Mouse (Mus musculus) heart, embryonic 13.5 days (tissue): ENCODE measurements around the gene Nap1l1. TPM values are rescaled to one million over a fixed set of nuclear protein-coding genes. Genes with fewer than 3 reads are reported as not detected.
"Not testable (repeated sequence)": the region's sequence is repeated elsewhere in the genome, so short reads cannot be mapped to it uniquely, and the experiment has no call there.

ENCODE experiments used
- ATAC-seq: fragments of 200-750 bp; cut with Nextera tagmentation; 2 replicates; pipeline ENCODE4 v1.8.0; 2017; ENCODE audit warnings: moderate TSS enrichment; ENCODE audit not compliant: insufficient number of reproducible peaks, low FRiP score, low TSS enrichment; ENCODE audit errors: extremely low read depth
- H3K27ac ChIP-seq: fragments of 300-500 bp; sonication (generic); replicated peaks from 2 replicates; pipeline ENCODE4 v1.5.1; 2015; ENCODE audit warnings: moderate library complexity, mild to moderate bottlenecking, inconsistent platforms
- H3K27me3 ChIP-seq: fragments of 300-500 bp; sonication (generic); replicated peaks from 2 replicates; pipeline ENCODE4 v1.6.1; 2015; ENCODE audit warnings: mild to moderate bottlenecking, inconsistent platforms
- H3K36me3 ChIP-seq: fragments of 300-500 bp; sonication (generic); 2 replicates; pipeline ENCODE4 v1.6.1; 2015; ENCODE audit warnings: mild to moderate bottlenecking, inconsistent platforms
- H3K4me1 ChIP-seq: fragments of 300-500 bp; sonication (generic); 2 replicates; pipeline ENCODE4 v1.6.1; 2015; ENCODE audit warnings: inconsistent platforms
- H3K4me2 ChIP-seq: fragments of 300-500 bp; sonication (generic); 2 replicates; pipeline ENCODE4 v1.6.1; 2015; ENCODE audit warnings: inconsistent platforms, mild to moderate bottlenecking, moderate library complexity
- H3K4me3 ChIP-seq: fragments of 300-500 bp; sonication (generic); 2 replicates; pipeline ENCODE4 v1.5.1; 2015; ENCODE audit warnings: moderate library complexity, mild to moderate bottlenecking, inconsistent platforms
- H3K9ac ChIP-seq: fragments of 300-500 bp; sonication (generic); 2 replicates; pipeline ENCODE4 v1.6.1; 2015; ENCODE audit warnings: inconsistent platforms, mild to moderate bottlenecking, moderate library complexity
- H3K9me3 ChIP-seq: fragments of 300-500 bp; sonication (generic); 2 replicates; pipeline ENCODE4 v1.6.1; 2016; ENCODE audit warnings: inconsistent platforms
- WGBS: fragments of 180-500 bp; shearing (Covaris S2); methylation state at CpG from one replicate; pipeline ENCODE4 v1.1.7; 2015; ENCODE audit warnings: mixed read lengths; 5-methylcytosine and 5-hydroxymethylcytosine counted together
- polyA plus RNA-seq: library from polyadenylated mRNA; unstranded; fragments of >200 nt; fragmentation: Nextera tagmentation; extraction: Ambion mirVana; gene quantifications from 2 replicates; pipeline ENCODE4 v1.2.1, GENCODE M21; 2015

Nap1l1 gene
- polyA plus RNA-seq, result 135 and 143 TPM in 2 replicates

DNA sequence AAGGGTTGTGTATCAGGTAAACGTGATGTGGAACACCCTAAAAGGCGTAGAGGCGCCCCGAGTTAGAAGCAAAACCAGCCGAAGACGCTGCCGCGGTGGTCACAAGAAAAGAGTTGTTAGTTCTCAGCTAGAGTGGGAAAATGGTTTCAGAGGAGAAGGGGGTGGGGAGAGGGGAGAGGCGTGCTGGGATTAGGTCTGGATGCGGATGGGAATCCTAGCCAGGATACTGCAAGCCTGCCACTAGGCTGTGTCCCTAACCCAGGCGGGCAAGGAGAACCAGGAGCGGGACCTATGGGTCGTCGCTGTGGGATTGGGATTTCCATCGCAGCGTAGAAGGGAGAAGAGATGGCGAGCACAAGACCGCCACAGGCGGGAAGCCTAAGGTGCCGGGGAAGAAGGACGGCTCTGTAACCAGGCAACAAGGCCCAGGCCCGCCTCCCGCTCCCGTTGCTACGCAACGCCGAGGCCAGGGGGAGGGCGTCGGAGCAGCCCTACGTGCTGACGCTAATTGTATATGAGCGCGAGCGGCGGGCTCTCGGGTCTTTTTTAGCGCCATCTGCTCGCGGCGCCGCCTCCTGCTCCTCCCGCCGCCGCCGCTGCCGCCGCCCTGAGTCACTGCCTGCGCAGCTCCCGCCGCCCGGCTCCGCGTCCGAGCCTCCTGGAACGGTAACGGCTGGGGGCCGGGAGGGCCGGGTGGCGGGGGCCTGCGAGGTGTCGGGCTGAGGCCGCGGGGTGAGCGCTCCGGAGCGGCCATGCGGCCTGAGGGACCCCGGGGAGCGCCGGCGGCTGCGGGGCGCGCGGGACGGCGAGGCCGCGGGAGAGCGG lies at the start of gene Nap1l1:
Gene Nap1l1, plus strand, starts transcription at position 538 of the 825 bp plus-strand sequence.
- Histone ChIP-seq H3K4me1 (peaks cover 39% of the 10 kb centered on the region), H3K36me3 (peaks cover 6% of the 10 kb centered on the region), H3K27ac (peak within 1 kb of the TSS; percentile 93), H3K9ac (peak within 1 kb of the TSS; percentile 99), H3K4me2 (peak within 1 kb of the TSS; percentile 88), H3K4me3 (peak within 1 kb of the TSS; percentile 98), H3K27me3 (no peaks in the 10 kb centered on the region), H3K9me3 (no peaks in the 10 kb centered on the region)
- 1% methylated on average over 57 of the region's 80 CpGs for WGBS
- ATAC-seq, result peak; percentile 97

DNA sequence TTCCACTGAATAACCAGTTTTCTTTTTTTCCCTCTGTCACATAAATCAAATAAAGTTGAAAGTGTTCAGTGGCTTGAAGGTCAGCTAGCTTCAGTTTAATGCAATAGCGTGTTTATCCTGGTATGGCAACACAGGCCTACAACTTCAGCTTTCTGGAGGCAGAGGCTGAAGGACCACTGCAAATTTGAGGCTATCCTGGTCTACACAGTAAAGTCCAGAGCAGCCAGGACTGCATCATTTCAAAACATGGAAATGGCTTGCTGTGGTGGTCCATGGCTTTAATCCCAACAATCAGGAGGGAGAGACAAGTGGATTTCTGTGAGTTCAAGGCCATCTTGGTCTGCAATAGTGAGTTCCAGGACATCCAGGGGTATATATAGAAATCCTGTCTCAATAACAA lies 46.5 kb upstream of the Nap1l1 start:
- Histone ChIP-seq H3K9me3 (no peaks in the 10 kb centered on the region), H3K9ac (no peak overlapping the region), H3K4me2 (no peak overlapping the region), H3K27me3 (no peaks in the 10 kb centered on the region), H3K4me1 (peaks cover 12% of the 10 kb centered on the region), H3K36me3 (no peaks in the 10 kb centered on the region), H3K4me3 (no peak overlapping the region), H3K27ac (no peak overlapping the region)
- no peak for ATAC-seq
- WGBS, result 94% methylated on average over 1 of the region's 1 CpGs

DNA sequence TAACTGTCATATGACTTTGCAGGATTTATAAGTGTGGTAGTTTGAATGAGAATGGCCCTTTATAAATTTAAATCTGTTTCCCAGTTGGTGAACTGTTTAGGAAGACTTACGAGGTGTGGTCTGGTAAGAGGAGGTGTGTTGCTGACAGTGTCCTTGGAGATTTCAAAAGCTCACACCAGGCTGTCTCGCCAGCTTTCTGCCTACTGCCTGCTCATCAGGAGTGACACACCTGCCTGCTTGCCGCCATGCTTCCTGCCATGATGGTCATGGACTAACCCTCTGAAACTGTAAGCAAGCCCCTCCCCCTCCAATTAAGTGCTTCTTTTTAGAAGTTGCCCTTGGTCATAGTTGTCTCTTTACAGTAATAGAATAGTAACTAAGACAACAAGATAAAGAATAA lies 39.5 kb upstream of the Nap1l1 start:
- Histone ChIP-seq H3K36me3 (no peaks in the 10 kb centered on the region), H3K9ac (no peak overlapping the region), H3K4me3 (no peak overlapping the region), H3K4me1 (no peaks in the 10 kb centered on the region), H3K27ac (no peak overlapping the region), H3K9me3 (no peaks in the 10 kb centered on the region; the same call in 1 of the 2 replicates), H3K27me3 (no peaks in the 10 kb centered on the region), H3K4me2 (no peak overlapping the region)
- no peak for ATAC-seq
- 73% methylated on average over 3 of the region's 3 CpGs for WGBS

DNA sequence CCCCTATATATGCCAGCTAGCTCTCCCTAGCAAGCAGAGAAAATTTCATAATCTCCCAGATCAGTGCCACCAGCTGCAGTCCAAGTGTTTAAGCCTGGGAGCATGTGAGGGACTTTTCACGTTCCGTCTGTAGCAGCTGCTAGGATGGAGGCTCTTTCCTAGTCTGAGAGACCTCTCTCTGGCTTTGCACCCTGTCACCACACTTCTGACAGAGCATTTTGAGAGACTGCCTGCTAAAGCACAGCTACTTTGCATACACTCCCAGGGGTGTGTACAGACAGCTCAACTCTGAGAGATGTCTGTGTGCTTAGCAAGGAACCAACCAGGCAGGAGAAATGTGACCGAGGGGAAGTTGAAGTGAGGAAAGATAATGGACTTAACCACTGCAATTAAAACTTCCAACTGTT lies 32.0 kb upstream of the Nap1l1 start:
- no peaks in the 10 kb centered on the region for H3K36me3 ChIP-seq
- no peaks in the 10 kb centered on the region for H3K27me3 ChIP-seq
- 0 out of 2 replicates have a peak overlapping the region, but pooled peaks have one; percentile 13 for H3K27ac ChIP-seq
- no peak overlapping the region for H3K4me3 ChIP-seq
- no peak overlapping the region for H3K9ac ChIP-seq
- ATAC-seq, result no peak
- peaks cover 20% of the 10 kb centered on the region for H3K4me1 ChIP-seq
- H3K9me3 ChIP-seq, result no peaks in the 10 kb centered on the region
- H3K4me2 ChIP-seq, result 0 out of 2 replicates have a peak overlapping the region, but pooled peaks have one; percentile 10
- 32% methylated on average over 3 of the region's 3 CpGs for WGBS

DNA sequence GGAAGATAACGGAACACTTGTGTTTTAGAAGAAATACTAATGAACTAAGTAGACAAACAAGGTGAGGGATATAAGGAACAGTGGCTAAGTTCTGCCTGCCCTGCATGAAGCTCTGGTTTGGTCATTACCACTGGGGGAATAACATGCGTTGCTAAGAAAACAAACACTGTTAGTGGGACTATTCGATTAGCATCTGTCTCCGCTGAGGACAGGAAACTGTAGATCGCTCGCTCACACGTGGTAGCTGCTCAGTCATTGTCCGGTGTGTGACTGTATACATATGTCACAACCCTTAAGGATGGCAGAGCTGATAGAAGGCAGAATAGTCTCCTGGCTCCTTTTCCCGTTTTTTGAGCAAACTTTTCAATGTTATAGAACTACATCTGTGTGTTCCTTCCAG lies 28.8 kb upstream of the Nap1l1 start:
- no peak for ATAC-seq
- no peak overlapping the region for H3K27ac ChIP-seq
- no peaks in the 10 kb centered on the region for H3K36me3 ChIP-seq
- 54% methylated on average over 9 of the region's 9 CpGs for WGBS
- H3K9ac ChIP-seq, result no peak overlapping the region
- H3K4me3 ChIP-seq, result no peak overlapping the region
- no peaks in the 10 kb centered on the region for H3K27me3 ChIP-seq
- H3K4me2 ChIP-seq, result no peak overlapping the region
- H3K4me1 ChIP-seq, result peaks cover 25% of the 10 kb centered on the region
- no peaks in the 10 kb centered on the region for H3K9me3 ChIP-seq

DNA sequence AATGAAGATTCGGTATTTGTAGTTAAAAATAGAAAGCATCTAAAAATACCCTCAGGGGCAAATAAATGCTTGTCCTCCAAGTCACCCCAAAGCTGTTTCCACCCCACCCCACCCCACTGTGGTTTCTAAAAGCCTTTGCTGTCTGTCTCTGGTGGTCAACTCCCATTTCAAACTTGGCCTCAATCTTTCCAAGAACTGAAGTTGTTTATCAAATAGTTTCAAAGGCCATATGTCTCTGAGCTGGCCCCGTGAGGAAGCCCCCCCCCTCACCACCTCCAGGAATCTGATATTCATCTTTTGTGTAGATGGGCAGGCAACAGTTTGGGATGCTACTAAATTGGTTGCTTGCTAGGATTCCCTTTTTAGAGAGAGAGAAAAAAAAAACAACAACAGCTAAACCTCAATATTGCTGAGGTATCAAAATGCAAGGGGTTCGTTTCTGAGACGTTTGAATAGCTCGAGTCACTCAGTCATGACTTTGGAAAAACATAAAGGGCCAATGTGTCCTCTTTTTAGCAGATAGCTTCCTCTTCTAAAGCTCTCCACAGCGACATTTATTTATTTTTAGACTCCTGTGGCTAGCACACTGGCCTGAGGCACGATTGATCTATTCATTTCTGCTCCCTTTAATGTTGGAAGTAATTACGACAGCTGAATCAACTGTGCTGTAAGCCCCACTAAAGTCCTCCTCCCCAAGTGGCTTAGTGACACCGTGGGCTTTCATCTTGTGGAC lies 26.9 kb upstream of the Nap1l1 start:
- no peak for ATAC-seq
- no peak overlapping the region for H3K27ac ChIP-seq

DNA sequence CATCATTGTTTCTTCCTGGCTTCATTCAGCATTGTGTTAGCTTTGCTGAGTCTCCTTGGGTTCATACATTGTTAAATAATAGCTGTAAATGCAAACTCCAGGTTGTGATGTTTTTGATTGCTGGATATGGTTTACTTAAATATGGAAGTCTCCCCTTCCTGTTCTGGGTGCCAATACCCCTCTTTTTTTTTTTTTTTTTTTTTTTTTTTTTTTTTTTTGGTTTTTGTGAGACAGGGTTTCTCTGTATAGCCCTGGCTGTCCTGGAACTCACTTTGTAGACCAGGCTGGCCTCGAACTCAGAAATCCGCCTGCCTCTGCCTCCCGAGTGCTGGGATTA lies 26.4 kb upstream of the Nap1l1 start:
- H3K4me2 ChIP-seq, H3K4me3 ChIP-seq, H3K27me3 ChIP-seq, ATAC-seq, H3K9me3 ChIP-seq, H3K27ac ChIP-seq, H3K9ac ChIP-seq, H3K36me3 ChIP-seq: not testable (repeated sequence)
- H3K4me1 ChIP-seq, result peaks cover 16% of the 10 kb centered on the region
- 89% methylated on average over 3 of the region's 3 CpGs for WGBS

More for the DNA sequence above, 26.9 kb upstream of the Nap1l1 start:
- no peak overlapping the region for H3K4me2 ChIP-seq
- H3K27me3 ChIP-seq, result no peaks in the 10 kb centered on the region
- H3K4me1 ChIP-seq, result peaks cover 21% of the 10 kb centered on the region
- H3K4me3 ChIP-seq, result no peak overlapping the region
- WGBS, result 38% methylated on average over 9 of the region's 9 CpGs
- no peaks in the 10 kb centered on the region for H3K36me3 ChIP-seq
- no peak overlapping the region for H3K9ac ChIP-seq
- H3K9me3 ChIP-seq, result no peaks in the 10 kb centered on the region

DNA sequence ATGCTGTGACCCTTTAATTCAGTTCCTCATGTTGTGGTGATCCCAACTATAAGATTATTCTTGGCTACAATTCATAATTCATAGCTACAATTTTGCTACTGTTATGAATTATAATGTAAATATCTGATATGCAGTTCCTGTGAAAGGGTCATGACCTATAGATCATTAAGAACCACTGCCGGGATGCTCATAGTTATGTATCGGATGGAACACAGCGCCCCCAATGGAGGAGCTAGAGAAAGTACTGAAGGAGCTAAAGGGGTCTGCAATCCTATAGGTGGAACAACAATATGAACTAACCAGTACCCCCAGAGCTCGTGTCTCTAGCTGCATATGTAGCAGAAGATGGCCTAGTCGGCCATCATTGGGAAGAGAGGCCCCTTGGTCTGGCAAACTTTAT lies 23.4 kb upstream of the Nap1l1 start:
- not testable (repeated sequence) for H3K9ac ChIP-seq, H3K4me1 ChIP-seq, H3K27ac ChIP-seq, H3K27me3 ChIP-seq, H3K4me3 ChIP-seq, H3K36me3 ChIP-seq, H3K9me3 ChIP-seq, H3K4me2 ChIP-seq, ATAC-seq
- 64% methylated on average over 4 of the region's 5 CpGs for WGBS

DNA sequence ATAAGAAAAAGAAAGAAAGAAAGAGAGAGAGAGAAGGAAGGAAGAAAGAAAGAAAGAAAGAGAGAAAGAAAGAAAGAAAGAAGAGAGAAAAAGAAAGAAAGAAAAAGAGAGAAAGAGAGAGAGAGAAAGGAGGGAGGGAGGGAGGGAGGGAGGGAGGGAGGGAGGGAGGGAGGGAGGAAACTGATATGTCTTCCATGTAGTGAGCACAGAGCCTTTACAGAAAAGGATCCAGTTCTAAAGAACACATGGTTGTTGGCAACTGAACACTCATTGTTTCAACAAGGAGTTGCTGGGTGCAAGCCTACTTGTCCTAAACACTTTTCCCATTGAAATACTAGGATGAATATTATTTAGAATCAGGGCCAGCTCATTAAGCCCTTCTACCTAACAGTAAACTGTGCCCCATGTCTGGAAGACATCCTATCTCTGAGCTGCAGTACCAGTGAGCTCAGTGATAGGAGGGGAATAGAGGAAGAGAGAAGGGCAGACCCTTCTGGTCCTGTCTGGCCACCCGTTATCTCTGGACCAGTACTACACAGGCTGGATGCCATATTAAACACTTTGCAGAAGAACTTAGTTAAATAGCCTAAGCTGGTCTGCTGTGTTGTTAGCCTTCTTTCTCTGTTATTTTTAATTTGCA lies 21.2 kb upstream of the Nap1l1 start:
- 49% methylated on average over 1 of the region's 1 CpGs for WGBS
- Histone ChIP-seq H3K27me3 (no peaks in the 10 kb centered on the region), H3K4me3 (no peak overlapping the region), H3K27ac (no peak overlapping the region), H3K4me2 (no peak overlapping the region), H3K9me3 (no peaks in the 10 kb centered on the region), H3K36me3 (no peaks in the 10 kb centered on the region), H3K9ac (no peak overlapping the region), H3K4me1 (no peaks in the 10 kb centered on the region)
- ATAC-seq, result no peak

DNA sequence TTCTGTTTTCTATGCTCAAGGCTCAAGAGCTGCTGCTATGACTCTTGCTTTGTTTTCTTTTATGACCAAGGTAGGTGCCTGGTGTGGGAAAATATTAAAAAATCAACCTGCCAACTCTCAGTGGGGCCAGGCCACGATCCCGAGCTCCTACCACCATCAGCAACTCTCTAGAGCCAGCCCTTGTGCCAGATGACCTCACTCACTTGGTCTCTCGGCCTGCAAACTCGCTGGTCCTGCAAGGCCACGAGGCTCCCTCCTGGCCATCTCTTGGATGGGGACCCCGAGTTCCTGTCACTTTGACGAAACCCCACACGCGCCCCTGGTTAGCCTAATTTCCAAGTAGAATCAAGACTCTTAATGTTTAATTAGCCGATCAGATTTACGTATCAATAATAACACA lies 20.6 kb upstream of the Nap1l1 start:
- H3K27ac ChIP-seq, result no peak overlapping the region
- H3K27me3 ChIP-seq, result no peaks in the 10 kb centered on the region
- H3K9me3 ChIP-seq, result no peaks in the 10 kb centered on the region
- no peak overlapping the region for H3K9ac ChIP-seq
- no peaks in the 10 kb centered on the region for H3K36me3 ChIP-seq
- H3K4me1 ChIP-seq, result no peaks in the 10 kb centered on the region
- no peak for ATAC-seq
- 86% methylated on average over 11 of the region's 11 CpGs for WGBS
- no peak overlapping the region for H3K4me2 ChIP-seq
- H3K4me3 ChIP-seq, result no peak overlapping the region

DNA sequence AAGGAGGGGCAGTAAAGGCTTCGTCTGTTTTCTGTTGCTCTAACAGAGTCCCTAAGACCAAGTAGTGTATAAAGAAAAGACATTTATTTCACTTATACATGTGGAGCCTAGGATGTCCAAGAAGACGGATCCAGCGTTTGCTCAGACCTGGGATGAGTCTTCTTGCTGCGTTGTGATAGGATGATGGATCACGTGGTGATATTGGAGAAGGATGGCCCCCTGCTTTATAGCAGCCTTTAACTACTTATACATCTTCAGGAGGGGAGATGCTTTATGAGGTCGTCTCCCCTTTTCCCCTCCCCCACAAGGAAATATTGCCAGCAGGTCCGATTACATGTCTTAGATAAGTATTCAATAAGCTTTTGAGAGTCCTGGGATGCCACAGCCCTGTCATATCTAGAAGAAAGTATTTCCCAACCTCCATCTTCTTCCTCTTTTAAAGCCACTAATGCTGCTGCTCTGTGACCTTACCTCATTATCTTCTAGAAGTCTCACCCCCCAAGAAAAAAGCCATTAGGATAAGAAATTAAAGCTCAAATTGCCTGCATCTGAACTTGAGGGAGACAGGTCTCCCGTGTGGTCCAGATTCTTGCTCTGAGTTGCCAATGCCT lies 18.2 kb upstream of the Nap1l1 start:
- H3K4me3 ChIP-seq, result no peak overlapping the region
- ATAC-seq, result no peak
- H3K9ac ChIP-seq, result no peak overlapping the region
- H3K4me2 ChIP-seq, result no peak overlapping the region
- H3K36me3 ChIP-seq, result no peaks in the 10 kb centered on the region
- WGBS, result 65% methylated on average over 8 of the region's 8 CpGs
- no peaks in the 10 kb centered on the region for H3K27me3 ChIP-seq
- 0 out of 2 replicates have a peak, but pooled peaks cover 4% of the 10 kb centered on the region for H3K4me1 ChIP-seq
- H3K27ac ChIP-seq, result no peak overlapping the region
- H3K9me3 ChIP-seq, result no peaks in the 10 kb centered on the region
